Mouse (Mus musculus) liver, postnatal 0 days (tissue): ENCODE results near the gene Tspan18.

ENCODE experiments used
- CTCF ChIP-seq: sonication (generic); IDR thresholded peaks from 2 replicates; pipeline ENCODE4 v1.5.1; 2016; ENCODE audit warnings: antibody characterized with exemption, low read depth
- EP300 ChIP-seq: IDR thresholded peaks from 2 replicates; pipeline ENCODE4 v1.6.1; 2016; ENCODE audit warnings: antibody characterized with exemption, low read depth, mild to moderate bottlenecking

DNA sequence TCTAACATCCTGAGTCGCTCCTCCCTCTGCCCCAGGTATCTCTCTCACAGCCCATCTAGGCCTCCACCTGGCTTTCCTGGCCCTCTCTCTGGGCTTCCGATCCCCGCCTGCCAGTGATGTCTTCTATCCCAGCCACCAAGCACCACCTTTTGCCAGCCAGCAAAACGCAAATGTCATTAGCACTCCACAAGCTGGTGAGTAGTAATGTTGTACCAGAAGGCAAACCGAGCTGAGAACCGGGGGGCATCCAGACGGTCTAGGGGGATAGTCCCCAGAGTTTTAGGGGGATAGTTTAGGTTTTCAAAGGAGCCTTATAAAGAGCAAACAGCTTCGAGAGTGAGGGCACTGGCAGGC is 90.2 kb downstream of the Tspan18 start:
- TF ChIP-seq CTCF (no peak), EP300 (no peak)
